Mouse (Mus musculus): Measurements from ENCODE around the gene Map3k5.

DNA sequence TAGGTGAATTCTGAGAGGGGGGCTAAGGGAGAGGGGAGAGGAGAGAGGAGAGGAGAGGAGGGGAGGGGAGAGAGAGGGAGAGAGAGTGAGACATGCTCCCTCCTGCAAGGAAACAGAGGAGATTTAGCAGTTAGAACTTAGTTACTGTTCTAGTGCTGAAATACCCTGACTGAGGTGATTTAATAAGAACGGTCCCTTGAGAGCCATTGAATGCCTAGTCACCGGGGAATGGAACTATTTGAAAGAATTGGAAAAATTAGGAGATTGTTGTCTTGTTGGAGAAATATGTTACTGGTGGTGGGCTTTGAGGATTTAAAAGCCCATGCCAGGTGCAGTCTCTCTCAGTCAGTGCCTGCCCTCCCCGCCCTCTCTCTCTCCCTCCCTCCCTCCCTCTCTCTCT, 61.9 kb downstream of the Map3k5 start:
- TF ChIP-seq CTCF (IDR thresholded peaks at IDR 0.05; ENCODE audit: low read depth) (no peak), EP300 (IDR thresholded peaks at IDR 0.05; ENCODE audit: low read depth) (no peak)
